Mouse (Mus musculus): ENCODE measurements around the gene Gm49321. TPM values are rescaled to one million over a fixed set of nuclear protein-coding genes. Genes with fewer than 3 reads are reported as not detected.

Gm49321 gene
- polyA plus RNA-seq, 1 experiment = 9.0 TPM

- Histone ChIP-seq H3K36me3 (ENCODE audit: control insufficient read depth, insufficient read depth, low read length, poor library complexity, severe bottlenecking) (peaks cover 11% of the 10 kb centered on the region), H3K9me3 (replicated peaks; ENCODE audit: control insufficient read depth, insufficient read depth, low read length, poor library complexity, severe bottlenecking) (no peaks in the 10 kb centered on the region), H3K4me3 (ENCODE audit: low read depth, low read length) (peak within 1 kb of the TSS; percentile 92), H3K4me1 (ENCODE audit: control insufficient read depth, insufficient read depth, low read length) (no peaks in the 10 kb centered on the region), H3K9ac (ENCODE audit: low read depth, poor library complexity, severe bottlenecking) (peak within 1 kb of the TSS; percentile 62), H3K27me3 (ENCODE audit: control insufficient read depth, insufficient read depth, low read length, poor library complexity, severe bottlenecking) (no peaks in the 10 kb centered on the region), H3K27ac (ENCODE audit: insufficient read depth, low read length) (no peak within 1 kb of the TSS)
- TF ChIP-seq EP300 (IDR thresholded peaks at IDR 0.05; ENCODE audit: insufficient read depth, low read depth, low read length) = no peak
- no peak for TF ChIP-seq POLR2A (IDR thresholded peaks at IDR 0.05; ENCODE audit: insufficient read depth, low read length)
- TF ChIP-seq CTCF (IDR thresholded peaks at IDR 0.05; ENCODE audit: low read depth, low read length) = no peak
Measured at GRCm38 (mm10) chr12:73964291-73965281, 27.1 kb downstream of the Gm49321 start, which contains the start of gene Snapc1. TSS of gene Snapc1 (plus strand) at chr12:73964481.

DNA sequence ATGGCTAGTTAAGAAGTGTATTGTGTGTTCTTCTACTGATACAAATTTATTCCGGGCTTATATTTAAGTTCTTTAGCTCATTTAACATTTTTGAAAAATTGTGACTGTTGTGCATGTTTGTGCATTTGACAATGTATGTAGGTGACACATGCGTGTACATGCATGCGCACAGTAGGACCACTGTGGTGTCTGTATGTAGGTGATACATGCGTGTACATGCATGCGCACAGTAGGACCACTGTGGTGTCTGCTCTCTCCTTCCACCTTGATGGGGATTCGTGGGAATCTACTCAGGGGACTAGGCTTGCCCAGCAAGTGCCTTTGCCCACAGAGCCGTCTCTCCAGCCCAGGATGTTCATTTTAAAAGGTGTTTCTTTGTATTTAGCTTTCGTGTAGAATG, 31.7 kb downstream of the Gm49321 start:
- H3K4me1 ChIP-seq (ENCODE audit: control insufficient read depth, insufficient read depth, low read length) = no peaks in the 10 kb centered on the region
- TF ChIP-seq EP300 (IDR thresholded peaks at IDR 0.05; ENCODE audit: insufficient read depth, low read depth, low read length) (no peak), CTCF (IDR thresholded peaks at IDR 0.05; ENCODE audit: low read depth, low read length) (no peak), POLR2A (IDR thresholded peaks at IDR 0.05; ENCODE audit: insufficient read depth, low read length) (no peak)
- no peak overlapping the region for H3K9ac ChIP-seq (ENCODE audit: low read depth, poor library complexity, severe bottlenecking)
- no peak overlapping the region for H3K4me3 ChIP-seq (ENCODE audit: low read depth, low read length)
- peaks cover 26% of the 10 kb centered on the region for H3K36me3 ChIP-seq (ENCODE audit: control insufficient read depth, insufficient read depth, low read length, poor library complexity, severe bottlenecking)
- no peaks in the 10 kb centered on the region for H3K9me3 ChIP-seq (replicated peaks; ENCODE audit: control insufficient read depth, insufficient read depth, low read length, poor library complexity, severe bottlenecking)
- H3K27ac ChIP-seq (ENCODE audit: insufficient read depth, low read length) = no peak overlapping the region
- H3K27me3 ChIP-seq (ENCODE audit: control insufficient read depth, insufficient read depth, low read length, poor library complexity, severe bottlenecking) = no peaks in the 10 kb centered on the region

- TF ChIP-seq POLR2A (IDR thresholded peaks at IDR 0.05; ENCODE audit: insufficient read depth, low read length) = no peak
- no peak for TF ChIP-seq CTCF (IDR thresholded peaks at IDR 0.05; ENCODE audit: low read depth, low read length)
- TF ChIP-seq EP300 (IDR thresholded peaks at IDR 0.05; ENCODE audit: insufficient read depth, low read depth, low read length) = no peak
- Histone ChIP-seq H3K36me3 (ENCODE audit: control insufficient read depth, insufficient read depth, low read length, poor library complexity, severe bottlenecking) (peaks cover 40% of the 10 kb centered on the region), H3K9me3 (replicated peaks; ENCODE audit: control insufficient read depth, insufficient read depth, low read length, poor library complexity, severe bottlenecking) (no peaks in the 10 kb centered on the region), H3K27ac (ENCODE audit: insufficient read depth, low read length) (no peak overlapping the region), H3K27me3 (ENCODE audit: control insufficient read depth, insufficient read depth, low read length, poor library complexity, severe bottlenecking) (no peaks in the 10 kb centered on the region), H3K4me1 (ENCODE audit: control insufficient read depth, insufficient read depth, low read length) (no peaks in the 10 kb centered on the region), H3K4me3 (ENCODE audit: low read depth, low read length) (no peak overlapping the region), H3K9ac (ENCODE audit: low read depth, poor library complexity, severe bottlenecking) (no peak overlapping the region)
Measured at GRCm38 (mm10) chr12:73974584-73974983, 37.1 kb downstream of the Gm49321 start.

GRCm38 (mm10) chr12:73978144-73978543, 40.7 kb downstream of the Gm49321 start:
- no peak overlapping the region for H3K27ac ChIP-seq (ENCODE audit: insufficient read depth, low read length)
- H3K9ac ChIP-seq (ENCODE audit: low read depth, poor library complexity, severe bottlenecking) = no peak overlapping the region
- H3K4me1 ChIP-seq (ENCODE audit: control insufficient read depth, insufficient read depth, low read length) = no peaks in the 10 kb centered on the region
- no peaks in the 10 kb centered on the region for H3K27me3 ChIP-seq (ENCODE audit: control insufficient read depth, insufficient read depth, low read length, poor library complexity, severe bottlenecking)
- H3K4me3 ChIP-seq (ENCODE audit: low read depth, low read length) = no peak overlapping the region
- H3K9me3 ChIP-seq (replicated peaks; ENCODE audit: control insufficient read depth, insufficient read depth, low read length, poor library complexity, severe bottlenecking) = no peaks in the 10 kb centered on the region
- H3K36me3 ChIP-seq (ENCODE audit: control insufficient read depth, insufficient read depth, low read length, poor library complexity, severe bottlenecking) = peaks cover 34% of the 10 kb centered on the region
- TF ChIP-seq POLR2A (IDR thresholded peaks at IDR 0.05; ENCODE audit: insufficient read depth, low read length) = no peak
- TF ChIP-seq CTCF (IDR thresholded peaks at IDR 0.05; ENCODE audit: low read depth, low read length) = no peak
- no peak for TF ChIP-seq EP300 (IDR thresholded peaks at IDR 0.05; ENCODE audit: insufficient read depth, low read depth, low read length)

DNA sequence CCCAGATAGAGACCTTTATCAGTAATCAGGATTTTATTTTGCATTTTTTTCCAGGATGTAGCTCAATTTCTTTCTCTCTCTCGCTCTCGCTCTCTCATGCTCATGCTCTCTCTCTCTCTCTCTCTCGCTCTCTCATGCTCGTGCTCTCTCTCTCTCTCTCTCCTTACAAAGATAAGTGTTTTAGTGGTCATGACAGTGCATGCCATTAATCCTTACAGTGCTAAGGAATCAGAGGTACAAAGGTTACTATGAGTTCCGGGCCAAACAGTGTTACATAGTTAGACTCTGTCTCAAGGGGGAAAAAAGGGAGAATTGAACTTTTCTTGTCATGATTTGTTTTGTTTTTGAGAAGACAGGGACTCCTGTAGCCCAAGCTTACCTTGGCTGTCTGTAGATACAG, 42.2 kb downstream of the Gm49321 start:
- H3K9ac ChIP-seq (ENCODE audit: low read depth, poor library complexity, severe bottlenecking) = no peak overlapping the region
- no peaks in the 10 kb centered on the region for H3K27me3 ChIP-seq (ENCODE audit: control insufficient read depth, insufficient read depth, low read length, poor library complexity, severe bottlenecking)
- H3K9me3 ChIP-seq (replicated peaks; ENCODE audit: control insufficient read depth, insufficient read depth, low read length, poor library complexity, severe bottlenecking) = no peaks in the 10 kb centered on the region
- peaks cover 39% of the 10 kb centered on the region for H3K36me3 ChIP-seq (ENCODE audit: control insufficient read depth, insufficient read depth, low read length, poor library complexity, severe bottlenecking)
- no peaks in the 10 kb centered on the region for H3K4me1 ChIP-seq (ENCODE audit: control insufficient read depth, insufficient read depth, low read length)
- no peak for TF ChIP-seq CTCF (IDR thresholded peaks at IDR 0.05; ENCODE audit: low read depth, low read length)
- H3K4me3 ChIP-seq (ENCODE audit: low read depth, low read length) = no peak overlapping the region
- H3K27ac ChIP-seq (ENCODE audit: insufficient read depth, low read length) = no peak overlapping the region

DNA sequence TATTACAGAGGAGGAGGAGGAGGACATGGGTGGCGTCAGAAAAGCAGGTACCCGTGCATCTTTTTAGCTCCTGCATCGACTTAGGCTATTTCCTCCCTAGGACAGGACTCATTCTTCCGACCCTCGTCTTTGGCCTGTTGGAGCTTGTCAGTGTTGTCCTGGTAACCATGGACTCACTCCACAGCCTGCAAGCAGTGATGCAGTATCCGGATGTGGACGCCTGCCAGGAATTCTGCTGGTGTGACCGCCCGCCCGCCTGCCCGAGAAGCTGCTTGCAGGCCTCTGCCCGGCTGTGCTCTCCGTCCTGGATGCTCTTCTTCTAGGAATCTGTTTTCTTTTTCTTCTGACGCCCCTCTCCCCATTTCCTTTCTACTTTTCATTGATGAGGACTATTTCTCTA, 45.1 kb downstream of the Gm49321 start:
- H3K27ac ChIP-seq (ENCODE audit: insufficient read depth, low read length) = no peak overlapping the region
- no peak for TF ChIP-seq CTCF (IDR thresholded peaks at IDR 0.05; ENCODE audit: low read depth, low read length)
- no peak for TF ChIP-seq EP300 (IDR thresholded peaks at IDR 0.05; ENCODE audit: insufficient read depth, low read depth, low read length)
- TF ChIP-seq POLR2A (IDR thresholded peaks at IDR 0.05; ENCODE audit: insufficient read depth, low read length) = no peak
- peaks cover 31% of the 10 kb centered on the region for H3K36me3 ChIP-seq (ENCODE audit: control insufficient read depth, insufficient read depth, low read length, poor library complexity, severe bottlenecking)
- no peak overlapping the region for H3K9ac ChIP-seq (ENCODE audit: low read depth, poor library complexity, severe bottlenecking)
- no peaks in the 10 kb centered on the region for H3K4me1 ChIP-seq (ENCODE audit: control insufficient read depth, insufficient read depth, low read length)
- no peak overlapping the region for H3K4me3 ChIP-seq (ENCODE audit: low read depth, low read length)
- no peaks in the 10 kb centered on the region for H3K27me3 ChIP-seq (ENCODE audit: control insufficient read depth, insufficient read depth, low read length, poor library complexity, severe bottlenecking)
- no peaks in the 10 kb centered on the region for H3K9me3 ChIP-seq (replicated peaks; ENCODE audit: control insufficient read depth, insufficient read depth, low read length, poor library complexity, severe bottlenecking)

All from ES-Bruce4 (cell line).